8 mouse cellular contexts compared by ENCODE assay signal in the genomic region with DNA sequence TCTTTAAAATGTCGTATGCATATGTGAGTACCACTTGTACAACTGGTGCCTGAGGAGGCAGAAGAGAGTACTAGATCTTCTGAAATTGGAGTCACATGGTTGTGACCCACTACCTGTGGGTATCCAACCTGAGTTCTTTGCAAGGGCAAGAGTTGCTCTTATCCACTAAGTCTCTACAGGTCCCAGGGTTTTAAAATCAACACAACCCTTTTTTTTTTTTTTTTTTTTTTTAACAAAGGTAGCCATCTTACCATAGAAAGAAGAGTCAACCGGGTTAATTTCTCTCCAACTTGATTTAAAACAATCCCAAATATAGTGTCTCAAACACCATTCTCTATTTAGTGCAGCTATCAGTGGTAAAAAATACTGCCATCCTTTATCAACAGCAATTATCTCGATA. TPM values are rescaled to one million over a fixed set of nuclear protein-coding genes. Genes with fewer than 3 reads are reported as not detected.
A peak's percentile ranks its signal among the peaks of the same experiment; 100 is the strongest.
DNase-seq lines count a peak whose midpoint lies in the region; ATAC-seq and TF ChIP-seq lines count a peak whose summit lies in the region.
"Had no signal": no experiment of that assay in that cellular context is flagged by ENCODE, and none has a peak within 500 bp of the region (broad histone marks: within the 10 kb centered on the region; RNA-seq: fewer than 3 reads in every experiment).

No protein-coding gene starts in this region.

- H3K9me3 ChIP-seq in forebrain, embryonic 15.5 days, result no peaks in the 10 kb centered on the region
- H3K9me3 ChIP-seq in limb, embryonic 10.5 days (replicated peaks), result no peaks in the 10 kb centered on the region
- no peaks in the 10 kb centered on the region for H3K9me3 ChIP-seq in neural tube, embryonic 14.5 days (ENCODE audit: control insufficient read depth, low read length)

- H3K27me3 ChIP-seq in forebrain, embryonic 15.5 days, result no peaks in the 10 kb centered on the region
- H3K27me3 ChIP-seq in limb, embryonic 10.5 days (ENCODE audit: low read depth, poor library complexity, severe bottlenecking), result no peaks in the 10 kb centered on the region
- H3K27me3 ChIP-seq in neural tube, embryonic 14.5 days (ENCODE audit: control insufficient read depth, insufficient read depth, low read length), result no peaks in the 10 kb centered on the region

- DNase-seq in left cerebral cortex, adult 2 months (ENCODE audit: extremely low spot score in 1 of 2, low spot score in 2 of 2), result no peak
- DNase-seq in left cerebral cortex, postnatal 4 days, result no peak
- DNase-seq in limb, embryonic 10.5 days (ENCODE audit: low spot score), result no peak
- DNase-seq in gastrocnemius, postnatal 14 days, result no peak
- no peak for DNase-seq in natural killer cell, adult 2 months (ENCODE audit: low spot score in 2 of 2)

- peak overlapping the region; percentile 70 for H3K4me2 ChIP-seq in forebrain, embryonic 15.5 days (replicated peaks)
- H3K4me2 ChIP-seq in neural tube, embryonic 14.5 days (ENCODE audit: low read depth, low read length), result peak overlapping the region; percentile 94; the same call in 1 of the 2 replicates

- no peak overlapping the region for H3K27ac ChIP-seq in left cerebral cortex, adult 2 months
- H3K27ac ChIP-seq in forebrain, embryonic 15.5 days (replicated peaks), result peak overlapping the region; percentile 85; the same call in 1 of the 2 replicates
- no peak overlapping the region for H3K27ac ChIP-seq in limb, embryonic 10.5 days
- H3K27ac ChIP-seq in neural tube, embryonic 14.5 days (ENCODE audit: low read depth, low read length), result no peak overlapping the region

- H3K9ac ChIP-seq in forebrain, embryonic 15.5 days (replicated peaks), result no peak overlapping the region
- no peak overlapping the region for H3K9ac ChIP-seq in neural tube, embryonic 14.5 days (replicated peaks; ENCODE audit: low read depth, low read length)

- peak overlapping the region; percentile 56 for H3K4me3 ChIP-seq in left cerebral cortex, adult 2 months
- H3K4me3 ChIP-seq in forebrain, embryonic 15.5 days, result peak overlapping the region; percentile 69
- peak overlapping the region; percentile 70 for H3K4me3 ChIP-seq in limb, embryonic 10.5 days
- H3K4me3 ChIP-seq in neural tube, embryonic 14.5 days (ENCODE audit: low read depth, low read length), result peak overlapping the region; percentile 43

- no peak for TF ChIP-seq CTCF in left cerebral cortex, adult 2 months (IDR thresholded peaks at IDR 0.05)

- peaks cover 8% of the 10 kb centered on the region for H3K4me1 ChIP-seq in forebrain, embryonic 15.5 days
- peaks cover 11% of the 10 kb centered on the region for H3K4me1 ChIP-seq in limb, embryonic 10.5 days
- peaks cover 7% of the 10 kb centered on the region for H3K4me1 ChIP-seq in neural tube, embryonic 14.5 days (ENCODE audit: control insufficient read depth, insufficient read depth, low read length)

- no peaks in the 10 kb centered on the region for H3K36me3 ChIP-seq in forebrain, embryonic 15.5 days
- 0 out of 2 replicates have a peak, but pooled peaks cover under 1% of the 10 kb centered on the region for H3K36me3 ChIP-seq in limb, embryonic 10.5 days
- no peaks in the 10 kb centered on the region for H3K36me3 ChIP-seq in neural tube, embryonic 14.5 days (ENCODE audit: control insufficient read depth, insufficient read depth, low read length)

- intact Hi-C loops in left cerebral cortex, adult 2 months (cut with DNase I), result no loop called here
- intact Hi-C loops in left cerebral cortex, postnatal 4 days (cut with DNase I), result loop anchor here (10.0 kb wide), 2 partner anchors 345 to 495 kb away; no protein-coding TSS in a partner anchor
- intact Hi-C loops in gastrocnemius, postnatal 14 days (cut with DNase I; ENCODE audit: low total_unique reads), result no loop called here

- 75% methylated on average over 3 of the region's 3 CpGs for WGBS in forebrain, embryonic 15.5 days
- WGBS in limb, embryonic 10.5 days, result 77% methylated on average over 3 of the region's 3 CpGs
- 74% methylated on average over 3 of the region's 3 CpGs for WGBS in neural tube, embryonic 14.5 days

- ATAC-seq in forebrain, embryonic 15.5 days (replicated peaks), result peak; percentile 9; the same call in 1 of the 2 replicates
- no peak for ATAC-seq in neural tube, embryonic 14.5 days (ENCODE audit: low read depth)

RNA-seq across cellular contexts. Expression of gene Ccdc14, which starts 0.5 kb away (rescaled TPM):
- 1 to 10 TPM; 2.1 to 3.4 TPM for total RNA-seq in left cerebral cortex, adult 2 months (2021)
- 1 to 10 TPM; 4.8 to 5.1 TPM for total RNA-seq in left cerebral cortex, postnatal 4 days (2021)
- 5.2 and 5.4 TPM in 2 replicates for polyA plus RNA-seq in forebrain, embryonic 15.5 days (2015; fragmentation: Nextera tagmentation; extraction: Ambion mirVana)
- polyA plus RNA-seq in limb, embryonic 10.5 days (2016; fragmentation: Nextera tagmentation; extraction: Ambion mirVana), result 10.7 and 10.9 TPM in 2 replicates
- 4.2 and 5.2 TPM in 2 replicates for polyA plus RNA-seq in neural tube, embryonic 14.5 days (2014; fragmentation: Nextera tagmentation; extraction: Ambion mirVana)
- total RNA-seq in gastrocnemius, postnatal 14 days (2021), result 1 to 10 TPM; 2.5 to 2.6 TPM

RNA-seq across cellular contexts. Expression of gene Ropn1, which starts 40.2 kb away (rescaled TPM):
- total RNA-seq in left cerebral cortex, adult 2 months (2021), result not detected
- total RNA-seq in left cerebral cortex, postnatal 4 days (2021), result not detected
- polyA plus RNA-seq in forebrain, embryonic 15.5 days (2015; fragmentation: Nextera tagmentation; extraction: Ambion mirVana), result not detected in 2 replicates
- polyA plus RNA-seq in limb, embryonic 10.5 days (2016; fragmentation: Nextera tagmentation; extraction: Ambion mirVana), result not detected in 2 replicates
- not detected in 2 replicates for polyA plus RNA-seq in neural tube, embryonic 14.5 days (2014; fragmentation: Nextera tagmentation; extraction: Ambion mirVana)
- not detected for total RNA-seq in gastrocnemius, postnatal 14 days (2021)
- total RNA-seq: gastrocnemius, postnatal 25 days had no signal

RNA-seq across cellular contexts. Expression of gene Mylk, which starts 55.1 kb away (rescaled TPM):
- 10 to 100 TPM; 14.5 to 14.9 TPM for total RNA-seq in left cerebral cortex, adult 2 months (2021)
- 1 to 10 TPM; 6.6 to 8.6 TPM for total RNA-seq in left cerebral cortex, postnatal 4 days (2021)
- 4.3 and 4.6 TPM in 2 replicates for polyA plus RNA-seq in forebrain, embryonic 15.5 days (2015; fragmentation: Nextera tagmentation; extraction: Ambion mirVana)
- 3.9 and 4.1 TPM in 2 replicates for polyA plus RNA-seq in limb, embryonic 10.5 days (2016; fragmentation: Nextera tagmentation; extraction: Ambion mirVana)
- 1.5 and 3.8 TPM in 2 replicates for polyA plus RNA-seq in neural tube, embryonic 14.5 days (2014; fragmentation: Nextera tagmentation; extraction: Ambion mirVana)
- 10 to 100 TPM; 30.8 to 35.8 TPM for total RNA-seq in gastrocnemius, postnatal 14 days (2021)
